Mouse (Mus musculus): Measurements from ENCODE around the gene Ifngr1.

GRCm38 (mm10) chr10:19577571-19577970 lies 14.2 kb upstream of the Ifngr1 start:
- no peak for TF ChIP-seq POLR2A (IDR thresholded peaks at IDR 0.05; ENCODE audit: low read depth, low read length)
- TF ChIP-seq CTCF (IDR thresholded peaks at IDR 0.05; ENCODE audit: borderline replicate concordance, insufficient read depth, low read length): no peak
